Mouse (Mus musculus) intestine, embryonic 14.5 days (tissue): ENCODE measurements at regions not wholly inside any gene's neighbourhood (a gene's known extent, or its start where the extent isn't known, plus 50 kb on each side); places are given as distances from the start of the nearest gene placed in this dataset.

Experiments
- ATAC-seq: fragments of 200-750 bp; cut with Nextera tagmentation; replicated peaks from 2 replicates; pipeline ENCODE4 v1.8.0; 2017; ENCODE audit warnings: low read depth, moderate number of reproducible peaks, moderate TSS enrichment, moderate library complexity; ENCODE audit not compliant: low FRiP score, low TSS enrichment
- DNase-seq: peaks from one replicate; pipeline ENCODE4 v3.0.0-alpha.2; 2018; ENCODE audit warnings: low spot score
- H3K27ac ChIP-seq: fragments of 300-500 bp; sonication (generic); 2 replicates; pipeline ENCODE4 v1.5.1; 2014; ENCODE audit warnings: low read depth, mild to moderate bottlenecking, control low read depth
- H3K27me3 ChIP-seq: fragments of 300-500 bp; sonication (generic); replicated peaks from 2 replicates; pipeline ENCODE4 v1.6.1; 2014; ENCODE audit warnings: low read length, control low read depth; ENCODE audit not compliant: control insufficient read depth, insufficient read depth
- H3K36me3 ChIP-seq: fragments of 300-500 bp; sonication (generic); 2 replicates; pipeline ENCODE4 v1.6.1; 2014; ENCODE audit warnings: low read length, control low read depth; ENCODE audit not compliant: control insufficient read depth, insufficient read depth
- H3K4me1 ChIP-seq: fragments of 300-500 bp; sonication (generic); replicated peaks from 2 replicates; pipeline ENCODE4 v1.6.1; 2014; ENCODE audit warnings: low read length, control low read depth, mixed read lengths; ENCODE audit not compliant: control insufficient read depth, insufficient read depth
- H3K4me2 ChIP-seq: fragments of 300-500 bp; sonication (generic); 2 replicates; pipeline ENCODE4 v1.6.1; 2014; ENCODE audit warnings: low read length
- H3K4me3 ChIP-seq: fragments of 300-500 bp; sonication (generic); 2 replicates; pipeline ENCODE4 v1.5.1; 2014; ENCODE audit warnings: low read depth, low read length, control low read depth, mixed read lengths
- H3K9ac ChIP-seq: fragments of 300-500 bp; sonication (generic); 2 replicates; pipeline ENCODE4 v1.6.1; 2014; ENCODE audit warnings: mild to moderate bottlenecking, low read length
- H3K9me3 ChIP-seq: fragments of 300-500 bp; sonication (generic); 2 replicates; pipeline ENCODE4 v1.6.1; 2016; ENCODE audit warnings: low read length, control low read depth; ENCODE audit not compliant: control insufficient read depth
- WGBS: fragments of 180-500 bp; shearing (Covaris S2); extraction: QIAGEN DNeasy Blood & Tissue Kit; methylation state at CpG from one replicate; pipeline ENCODE4 v1.1.7; 2014; 5-methylcytosine and 5-hydroxymethylcytosine counted together

DNA sequence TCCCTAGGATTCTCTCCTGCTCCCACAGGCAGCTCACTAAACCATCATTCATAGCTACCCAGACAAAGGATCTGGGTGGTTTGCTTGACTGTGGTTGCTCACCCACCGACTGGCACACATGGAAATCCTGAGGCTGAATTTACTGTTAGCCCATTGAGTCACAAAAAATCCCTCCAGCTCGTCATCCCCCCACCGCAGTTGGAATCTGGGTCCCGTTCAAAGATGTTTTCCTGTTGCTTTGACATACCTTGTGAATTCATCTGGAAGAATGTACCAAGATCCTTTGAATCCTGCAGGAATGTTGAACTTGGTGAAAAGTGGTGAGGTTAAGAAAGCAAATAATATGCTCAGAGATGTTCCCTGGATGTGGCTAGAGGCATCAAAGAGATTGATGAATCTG, 223.7 kb downstream of the Lyplal1 start:
- H3K36me3 ChIP-seq, result no peaks in the 10 kb centered on the region
- H3K4me2 ChIP-seq, result no peak overlapping the region
- no peaks in the 10 kb centered on the region for H3K4me1 ChIP-seq
- H3K9ac ChIP-seq, result no peak overlapping the region
- H3K9me3 ChIP-seq, result no peaks in the 10 kb centered on the region
- no peak for DNase-seq
- H3K27ac ChIP-seq, result no peak overlapping the region
- no peak for ATAC-seq
- H3K4me3 ChIP-seq, result no peak overlapping the region
- 82% methylated on average over 4 of the region's 4 CpGs for WGBS
- no peaks in the 10 kb centered on the region for H3K27me3 ChIP-seq

DNA sequence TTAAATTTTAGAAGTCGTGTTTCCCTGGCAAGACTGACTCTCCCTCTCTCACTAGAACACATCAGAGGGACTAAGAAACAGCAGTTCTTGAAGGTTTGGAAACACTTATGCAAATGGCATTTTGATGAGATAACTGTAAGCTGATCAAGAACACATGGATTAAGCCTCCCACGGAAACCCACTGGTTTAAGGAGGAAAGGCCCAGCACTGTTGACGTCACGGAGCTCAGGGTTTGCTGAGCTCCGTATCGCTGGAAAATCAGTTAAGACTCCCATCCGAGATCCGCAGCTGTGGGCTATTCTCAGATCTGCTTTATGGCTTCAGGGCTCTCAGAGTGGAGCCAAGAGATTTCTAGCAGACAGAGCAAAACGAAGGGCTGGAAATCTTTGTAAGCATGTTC, 218.6 kb downstream of the Lyplal1 start:
- WGBS, result 57% methylated on average over 9 of the region's 9 CpGs
- H3K27ac ChIP-seq, result no peak overlapping the region

DNA sequence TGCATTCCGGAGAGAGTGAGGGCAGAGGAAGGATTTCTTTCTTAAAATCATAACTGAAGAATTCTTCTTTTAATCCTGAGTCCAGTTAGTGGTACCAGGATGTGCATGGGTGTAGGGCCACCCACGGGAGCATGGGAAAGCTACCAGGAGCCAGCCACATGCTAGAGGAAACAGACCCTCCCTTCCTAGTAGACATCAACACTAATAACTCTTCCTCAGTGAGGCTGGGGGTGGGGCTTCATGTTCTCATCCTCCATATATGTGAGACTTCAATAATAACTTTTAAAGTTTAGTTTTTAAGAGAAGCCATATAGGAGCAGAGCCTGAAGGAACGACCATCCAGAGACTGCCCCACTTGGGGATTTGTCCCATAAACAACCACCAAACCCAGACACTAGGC, 216.8 kb downstream of the Lyplal1 start:
- ATAC-seq, result no peak
- Histone ChIP-seq H3K4me1 (no peaks in the 10 kb centered on the region), H3K27ac (no peak overlapping the region), H3K36me3 (no peaks in the 10 kb centered on the region), H3K4me3 (no peak overlapping the region), H3K9me3 (no peaks in the 10 kb centered on the region), H3K27me3 (no peaks in the 10 kb centered on the region), H3K9ac (no peak overlapping the region), H3K4me2 (no peak overlapping the region)
- DNase-seq, result no peak
- 46% methylated on average over 3 of the region's 3 CpGs for WGBS

More for the DNA sequence above, 218.6 kb downstream of the Lyplal1 start:
- no peaks in the 10 kb centered on the region for H3K36me3 ChIP-seq
- no peak overlapping the region for H3K4me2 ChIP-seq
- H3K4me3 ChIP-seq, result no peak overlapping the region
- no peaks in the 10 kb centered on the region for H3K4me1 ChIP-seq
- DNase-seq, result no peak
- H3K27me3 ChIP-seq, result no peaks in the 10 kb centered on the region
- no peaks in the 10 kb centered on the region for H3K9me3 ChIP-seq
- ATAC-seq, result no peak
- H3K9ac ChIP-seq, result no peak overlapping the region

DNA sequence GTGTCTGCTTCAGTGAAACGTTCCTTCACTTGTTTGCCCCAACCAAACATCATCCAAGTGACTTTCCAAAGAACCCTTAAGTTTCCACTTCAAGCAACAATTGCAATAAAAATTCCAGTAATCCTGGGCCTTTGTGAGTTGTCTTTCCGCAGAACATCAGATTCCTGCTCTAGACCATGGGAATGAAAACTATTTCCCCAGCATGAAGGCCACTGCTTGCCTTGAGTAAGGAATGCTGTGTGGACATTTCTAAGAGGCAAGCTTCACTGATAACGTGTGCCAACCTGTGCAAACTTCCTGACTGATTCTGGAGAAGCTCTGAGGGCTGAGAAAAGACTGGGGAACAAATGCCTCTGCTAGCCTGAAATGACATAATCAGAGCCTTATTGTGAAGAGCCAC, 214.7 kb downstream of the Lyplal1 start:
- no peak for ATAC-seq
- Histone ChIP-seq H3K27me3 (no peaks in the 10 kb centered on the region), H3K4me2 (no peak overlapping the region), H3K4me3 (no peak overlapping the region), H3K4me1 (no peaks in the 10 kb centered on the region), H3K9ac (no peak overlapping the region), H3K9me3 (no peaks in the 10 kb centered on the region), H3K27ac (no peak overlapping the region), H3K36me3 (no peaks in the 10 kb centered on the region)
- DNase-seq, result no peak
- WGBS, result 87% methylated on average over 3 of the region's 3 CpGs

DNA sequence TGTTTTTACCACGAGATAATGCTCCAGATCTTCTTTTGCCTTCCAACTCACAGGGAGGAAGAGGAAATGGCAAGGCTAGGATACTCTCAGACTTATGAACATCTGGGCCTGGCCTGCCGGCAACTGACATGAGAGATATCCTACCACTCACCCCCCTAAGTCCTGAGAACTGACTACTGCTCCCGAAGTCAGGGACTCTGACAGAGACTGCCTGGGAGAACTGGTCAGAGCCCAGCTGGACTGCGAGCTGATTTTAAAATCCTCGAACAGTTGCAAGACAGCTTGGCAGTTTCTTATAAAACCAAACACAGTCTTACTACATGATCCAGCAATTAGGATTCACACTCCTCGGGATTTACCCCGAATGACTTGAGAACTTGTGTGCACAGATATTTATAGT, 211.4 kb downstream of the Lyplal1 start:
- no peak overlapping the region for H3K27ac ChIP-seq
- no peak overlapping the region for H3K9ac ChIP-seq
- WGBS, result 65% methylated on average over 7 of the region's 7 CpGs
- no peak overlapping the region for H3K4me3 ChIP-seq
- no peak for ATAC-seq
- H3K9me3 ChIP-seq, result no peaks in the 10 kb centered on the region
- no peak for DNase-seq
- H3K36me3 ChIP-seq, result no peaks in the 10 kb centered on the region
- no peaks in the 10 kb centered on the region for H3K27me3 ChIP-seq
- H3K4me2 ChIP-seq, result no peak overlapping the region
- no peaks in the 10 kb centered on the region for H3K4me1 ChIP-seq

DNA sequence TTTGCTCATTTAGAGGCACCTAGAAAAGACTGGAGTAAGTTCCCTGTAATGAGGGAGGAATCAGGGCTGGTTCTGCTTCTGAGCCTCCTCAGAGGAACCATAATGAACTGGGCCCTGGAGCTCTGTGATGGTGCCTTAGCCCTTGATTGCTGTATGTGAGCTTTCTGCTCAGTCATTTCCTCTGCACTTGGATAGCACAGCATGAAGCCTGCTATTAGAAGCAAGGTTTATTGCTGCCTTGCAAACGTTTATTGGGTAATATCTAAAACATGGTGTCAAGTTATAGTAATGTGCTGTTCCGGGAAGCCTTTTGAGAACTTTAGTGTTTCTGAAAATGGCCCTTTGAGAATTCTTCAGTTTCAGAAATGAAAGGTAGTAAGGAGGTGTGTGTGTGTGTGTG, 201.5 kb downstream of the Lyplal1 start:
- no peak overlapping the region for H3K9ac ChIP-seq
- H3K9me3 ChIP-seq, result no peaks in the 10 kb centered on the region
- no peak overlapping the region for H3K27ac ChIP-seq
- no peaks in the 10 kb centered on the region for H3K36me3 ChIP-seq
- ATAC-seq (no peak), DNase-seq (no peak)
- no peak overlapping the region for H3K4me2 ChIP-seq
- H3K4me3 ChIP-seq, result no peak overlapping the region
- H3K27me3 ChIP-seq, result no peaks in the 10 kb centered on the region
- WGBS, result 45% methylated on average over 2 of the region's 2 CpGs
- H3K4me1 ChIP-seq, result no peaks in the 10 kb centered on the region

DNA sequence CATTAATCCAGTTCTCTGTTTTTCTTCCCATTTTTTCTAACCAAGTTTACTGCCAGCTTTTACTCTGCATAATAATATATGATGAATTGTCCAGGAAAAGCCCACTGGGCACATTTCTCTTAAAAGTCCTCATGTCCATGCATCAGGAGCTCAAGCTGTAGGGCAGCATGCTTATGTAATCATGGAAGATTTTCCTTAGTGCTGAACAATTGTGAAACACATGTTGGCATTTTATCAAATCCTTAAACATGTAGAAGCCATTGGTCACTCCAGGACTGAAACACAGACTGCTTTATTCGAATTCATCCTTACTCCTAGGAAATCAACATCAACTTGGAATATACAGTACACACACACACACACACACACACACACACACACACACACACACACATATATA, 198.4 kb downstream of the Lyplal1 start:
- DNase-seq (no peak), ATAC-seq (no peak)
- H3K4me1 ChIP-seq, result no peaks in the 10 kb centered on the region
- no peak overlapping the region for H3K9ac ChIP-seq
- 74% methylated on average over 1 of the region's 1 CpGs for WGBS
- no peaks in the 10 kb centered on the region for H3K36me3 ChIP-seq
- H3K27me3 ChIP-seq, result no peaks in the 10 kb centered on the region
- H3K27ac ChIP-seq, result no peak overlapping the region
- H3K4me3 ChIP-seq, result no peak overlapping the region
- H3K4me2 ChIP-seq, result no peak overlapping the region
- no peaks in the 10 kb centered on the region for H3K9me3 ChIP-seq

DNA sequence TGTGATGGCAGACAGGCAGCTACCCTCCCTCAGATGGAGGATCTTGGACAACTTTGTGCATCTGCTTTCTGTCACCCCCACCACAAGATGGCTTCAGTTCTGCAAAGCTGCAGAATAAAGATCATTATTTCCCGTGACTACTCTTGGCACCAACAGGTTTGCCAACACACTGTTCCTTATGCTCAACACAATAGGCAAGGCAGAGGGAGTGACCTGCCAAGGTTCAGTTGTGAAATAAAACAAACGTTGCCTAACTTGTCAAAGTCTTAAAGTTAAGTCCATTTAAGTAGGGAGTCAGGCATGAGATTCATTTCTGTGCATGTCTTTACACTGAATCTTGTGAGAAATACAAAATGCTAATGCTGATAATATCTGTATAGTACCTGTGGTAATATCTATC, 193.4 kb downstream of the Lyplal1 start:
- Histone ChIP-seq H3K36me3 (no peaks in the 10 kb centered on the region), H3K9me3 (no peaks in the 10 kb centered on the region), H3K27ac (no peak overlapping the region), H3K4me2 (no peak overlapping the region), H3K27me3 (no peaks in the 10 kb centered on the region), H3K4me1 (no peaks in the 10 kb centered on the region), H3K9ac (no peak overlapping the region), H3K4me3 (no peak overlapping the region)
- no peak for ATAC-seq
- DNase-seq, result no peak
- 82% methylated on average over 2 of the region's 2 CpGs for WGBS

DNA sequence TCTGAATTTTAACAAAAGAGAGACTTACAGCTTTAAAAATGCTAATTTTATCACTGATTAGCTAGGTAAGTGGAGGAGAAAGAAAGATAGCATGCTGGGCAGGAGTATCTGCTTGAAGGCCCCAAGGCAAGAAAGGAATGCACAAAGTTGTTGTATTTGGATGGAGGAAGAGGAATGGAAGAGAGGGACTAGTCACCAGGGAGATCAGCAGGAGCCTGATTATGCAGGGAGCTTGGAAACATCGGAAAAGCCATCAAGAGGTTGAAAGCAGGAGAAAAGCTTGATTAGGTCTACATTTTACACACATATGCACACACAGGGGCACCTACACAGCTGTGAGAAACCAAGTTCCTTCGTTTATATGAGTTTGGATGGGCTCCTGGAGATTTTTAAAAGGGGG, 188.1 kb downstream of the Lyplal1 start:
- ATAC-seq, result no peak
- Histone ChIP-seq H3K4me3 (no peak overlapping the region), H3K9ac (no peak overlapping the region), H3K36me3 (no peaks in the 10 kb centered on the region), H3K27ac (no peak overlapping the region), H3K27me3 (no peaks in the 10 kb centered on the region), H3K9me3 (no peaks in the 10 kb centered on the region), H3K4me2 (no peak overlapping the region), H3K4me1 (no peaks in the 10 kb centered on the region)
- 46% methylated on average over 2 of the region's 2 CpGs for WGBS
- DNase-seq, result no peak
